Mouse (Mus musculus): Measurements from ENCODE around the gene Stk10.

DNA sequence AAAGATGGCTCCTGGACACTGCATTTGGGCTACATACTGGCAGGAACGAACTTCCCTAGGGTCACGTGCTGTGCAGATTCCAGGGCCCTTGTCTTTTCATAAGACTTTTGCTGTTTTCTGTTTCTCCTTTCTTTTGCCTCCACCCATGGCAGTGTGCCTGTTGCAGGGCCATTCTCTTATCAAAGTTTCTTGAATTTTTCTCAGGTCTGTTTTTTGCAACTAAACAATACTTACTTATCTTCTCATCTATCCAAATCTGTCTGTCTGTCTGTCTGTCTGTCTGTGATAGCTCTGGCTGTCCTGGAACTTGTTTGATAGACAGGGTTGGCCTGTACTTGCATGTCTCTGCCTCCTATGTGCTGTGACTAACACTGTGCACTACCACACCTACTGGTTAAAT, 101.7 kb downstream of the Stk10 start:
- TF ChIP-seq POLR2AphosphoS5 (IDR thresholded peaks at IDR 0.05; ENCODE audit: insufficient replicate concordance, low read depth, low read length) (no peak), GATA1 (IDR thresholded peaks at IDR 0.05; ENCODE audit: borderline replicate concordance, low read length) (no peak)

All from G1E (cell line).